Mouse (Mus musculus): ENCODE measurements around the gene Tpx2. TPM values are rescaled to one million over a fixed set of nuclear protein-coding genes. Genes with fewer than 3 reads are reported as not detected.

Tpx2 gene
- polyA plus RNA-seq, 1 experiment from 2014 or later: 86.8 TPM

GRCm38 (mm10) chr2:152823770-152824169, 24.0 kb upstream of the Tpx2 start:
- Histone ChIP-seq H3K4me1 (peaks cover 92% of the 10 kb centered on the region), H3K4me2 (replicated peaks) (no peak overlapping the region), H3K36me3 (peaks cover 51% of the 10 kb centered on the region), H3K4me3 (no peak overlapping the region), H3K27ac (no peak overlapping the region), H3K9me3 (0 out of 2 replicates have a peak, but pooled peaks cover 3% of the 10 kb centered on the region), H3K9ac (no peak overlapping the region), H3K27me3 (no peaks in the 10 kb centered on the region)
- ATAC-seq (ENCODE audit: low FRiP score, low read depth): no peak
- 98% methylated on average over 1 of the region's 1 CpGs for WGBS

GRCm38 (mm10) chr2:152824438-152825167, 23.2 kb upstream of the Tpx2 start:
- no peak for ATAC-seq (ENCODE audit: low FRiP score, low read depth)
- WGBS: 75% methylated on average over 3 of the region's 3 CpGs
- Histone ChIP-seq H3K36me3 (peaks cover 43% of the 10 kb centered on the region), H3K4me1 (peaks cover 92% of the 10 kb centered on the region), H3K27me3 (no peaks in the 10 kb centered on the region), H3K4me2 (replicated peaks) (peak overlapping the region; percentile 77; the same call in 1 of the 2 replicates), H3K9me3 (no peaks in the 10 kb centered on the region), H3K4me3 (no peak overlapping the region), H3K27ac (no peak overlapping the region), H3K9ac (no peak overlapping the region)

- ATAC-seq (ENCODE audit: low FRiP score, low read depth): no peak
- H3K36me3 ChIP-seq: peaks cover 37% of the 10 kb centered on the region
- H3K4me2 ChIP-seq (replicated peaks): peak overlapping the region; percentile 77
- 84% methylated on average over 4 of the region's 4 CpGs for WGBS
- H3K27me3 ChIP-seq: no peaks in the 10 kb centered on the region
- no peak overlapping the region for H3K27ac ChIP-seq
- H3K9ac ChIP-seq: no peak overlapping the region
- no peak overlapping the region for H3K4me3 ChIP-seq
- peaks cover 87% of the 10 kb centered on the region for H3K4me1 ChIP-seq
- no peaks in the 10 kb centered on the region for H3K9me3 ChIP-seq
Measured at GRCm38 (mm10) chr2:152825168-152825697, 22.5 kb upstream of the Tpx2 start.

GRCm38 (mm10) chr2:152825713-152826112, 22.1 kb upstream of the Tpx2 start:
- no peaks in the 10 kb centered on the region for H3K9me3 ChIP-seq
- H3K4me1 ChIP-seq: peaks cover 82% of the 10 kb centered on the region
- peak overlapping the region; percentile 39; the same call in 1 of the 2 replicates for H3K9ac ChIP-seq
- H3K27me3 ChIP-seq: no peaks in the 10 kb centered on the region
- H3K36me3 ChIP-seq: peaks cover 34% of the 10 kb centered on the region
- WGBS: 89% methylated on average over 2 of the region's 2 CpGs
- no peak for ATAC-seq (ENCODE audit: low FRiP score, low read depth)
- H3K27ac ChIP-seq: no peak overlapping the region
- H3K4me3 ChIP-seq: no peak overlapping the region
- peak overlapping the region; percentile 77 for H3K4me2 ChIP-seq (replicated peaks)

- peaks cover 32% of the 10 kb centered on the region for H3K36me3 ChIP-seq
- 81% methylated on average over 3 of the region's 3 CpGs for WGBS
- no peak overlapping the region; the same call in 1 of the 2 replicates for H3K9ac ChIP-seq
- no peak for ATAC-seq (ENCODE audit: low FRiP score, low read depth)
- H3K4me2 ChIP-seq (replicated peaks): peak overlapping the region; percentile 77
- no peaks in the 10 kb centered on the region for H3K27me3 ChIP-seq
- H3K9me3 ChIP-seq: no peaks in the 10 kb centered on the region
- peaks cover 75% of the 10 kb centered on the region for H3K4me1 ChIP-seq
- peak overlapping the region; percentile 76 for H3K4me3 ChIP-seq
- H3K27ac ChIP-seq: no peak overlapping the region
Measured at GRCm38 (mm10) chr2:152826481-152826880, 21.3 kb upstream of the Tpx2 start.

- Histone ChIP-seq H3K4me3 (peak overlapping the region; percentile 76), H3K27ac (no peak overlapping the region), H3K36me3 (peaks cover 30% of the 10 kb centered on the region), H3K9me3 (no peaks in the 10 kb centered on the region), H3K27me3 (no peaks in the 10 kb centered on the region), H3K4me2 (replicated peaks) (peak overlapping the region; percentile 77), H3K9ac (no peak overlapping the region), H3K4me1 (peaks cover 65% of the 10 kb centered on the region)
- ATAC-seq (ENCODE audit: low FRiP score, low read depth): no peak
- WGBS: 78% methylated on average over 8 of the region's 8 CpGs
Measured at GRCm38 (mm10) chr2:152827321-152828010, 20.3 kb upstream of the Tpx2 start.

GRCm38 (mm10) chr2:152828011-152828370, 19.8 kb upstream of the Tpx2 start:
- H3K4me3 ChIP-seq: peak overlapping the region; percentile 76
- H3K9me3 ChIP-seq: no peaks in the 10 kb centered on the region
- WGBS: 72% methylated on average over 4 of the region's 4 CpGs
- peak overlapping the region; percentile 77 for H3K4me2 ChIP-seq (replicated peaks)
- H3K4me1 ChIP-seq: peaks cover 61% of the 10 kb centered on the region
- no peaks in the 10 kb centered on the region for H3K27me3 ChIP-seq
- H3K27ac ChIP-seq: no peak overlapping the region
- ATAC-seq (ENCODE audit: low FRiP score, low read depth): no peak
- peaks cover 30% of the 10 kb centered on the region for H3K36me3 ChIP-seq
- peak overlapping the region; percentile 91 for H3K9ac ChIP-seq

- Histone ChIP-seq H3K9ac (peak overlapping the region; percentile 91), H3K4me1 (peaks cover 59% of the 10 kb centered on the region), H3K4me3 (peak overlapping the region; percentile 76), H3K27ac (peak overlapping the region; percentile 65), H3K36me3 (peaks cover 30% of the 10 kb centered on the region), H3K27me3 (no peaks in the 10 kb centered on the region), H3K9me3 (no peaks in the 10 kb centered on the region), H3K4me2 (replicated peaks) (peak overlapping the region; percentile 77)
- 78% methylated on average over 1 of the region's 1 CpGs for WGBS
- no peak for ATAC-seq (ENCODE audit: low FRiP score, low read depth)
Measured at GRCm38 (mm10) chr2:152828532-152828931, 19.2 kb upstream of the Tpx2 start.

- Histone ChIP-seq H3K27ac (0 out of 2 replicates have a peak overlapping the region, but pooled peaks have one; percentile 6), H3K4me3 (peak overlapping the region; percentile 76), H3K9me3 (no peaks in the 10 kb centered on the region), H3K4me2 (replicated peaks) (peak overlapping the region; percentile 77), H3K36me3 (peaks cover 30% of the 10 kb centered on the region), H3K9ac (peak overlapping the region; percentile 91), H3K4me1 (peaks cover 52% of the 10 kb centered on the region), H3K27me3 (no peaks in the 10 kb centered on the region)
- WGBS: 77% methylated on average over 23 of the region's 23 CpGs
- no peak for ATAC-seq (ENCODE audit: low FRiP score, low read depth)
Measured at GRCm38 (mm10) chr2:152829367-152829881, 18.3 kb upstream of the Tpx2 start.

GRCm38 (mm10) chr2:152830021-152830921, 17.5 kb upstream of the Tpx2 start:
- Histone ChIP-seq H3K9ac (peak overlapping the region; percentile 91), H3K4me2 (replicated peaks) (peak overlapping the region; percentile 77), H3K4me1 (peaks cover 45% of the 10 kb centered on the region), H3K9me3 (no peaks in the 10 kb centered on the region), H3K4me3 (peak overlapping the region; percentile 76), H3K27me3 (no peaks in the 10 kb centered on the region), H3K27ac (peak overlapping the region; percentile 98), H3K36me3 (peaks cover 23% of the 10 kb centered on the region)
- 3% methylated on average over 31 of the region's 31 CpGs for WGBS
- peak; percentile 81 for ATAC-seq (ENCODE audit: low FRiP score, low read depth)

- Histone ChIP-seq H3K4me2 (replicated peaks) (peak within 1 kb of the TSS; percentile 77), H3K27ac (peak within 1 kb of the TSS; percentile 98), H3K36me3 (peaks cover 14% of the 10 kb centered on the region), H3K9ac (peak within 1 kb of the TSS; percentile 91), H3K9me3 (no peaks in the 10 kb centered on the region), H3K4me3 (peak within 1 kb of the TSS; percentile 76), H3K27me3 (no peaks in the 10 kb centered on the region), H3K4me1 (peaks cover 35% of the 10 kb centered on the region)
- under 1% methylated on average over 71 of the region's 74 CpGs for WGBS
- ATAC-seq (ENCODE audit: low FRiP score, low read depth): peak; percentile 97
Measured at GRCm38 (mm10) chr2:152831019-152831878, 16.5 kb upstream of the Tpx2 start, which contains the start of gene Bcl2l1. Bcl2l1 (minus strand) TSS chr2:152831728.

Measured in limb, embryonic 13.5 days (tissue).